Mouse (Mus musculus): ENCODE results near the gene Ppm1f. TPM values are rescaled to one million over a fixed set of nuclear protein-coding genes. Genes with fewer than 3 reads are reported as not detected.

Ppm1f gene
- polyA plus RNA-seq, 1 experiment from 2014 or later = 12.0 TPM

DNA sequence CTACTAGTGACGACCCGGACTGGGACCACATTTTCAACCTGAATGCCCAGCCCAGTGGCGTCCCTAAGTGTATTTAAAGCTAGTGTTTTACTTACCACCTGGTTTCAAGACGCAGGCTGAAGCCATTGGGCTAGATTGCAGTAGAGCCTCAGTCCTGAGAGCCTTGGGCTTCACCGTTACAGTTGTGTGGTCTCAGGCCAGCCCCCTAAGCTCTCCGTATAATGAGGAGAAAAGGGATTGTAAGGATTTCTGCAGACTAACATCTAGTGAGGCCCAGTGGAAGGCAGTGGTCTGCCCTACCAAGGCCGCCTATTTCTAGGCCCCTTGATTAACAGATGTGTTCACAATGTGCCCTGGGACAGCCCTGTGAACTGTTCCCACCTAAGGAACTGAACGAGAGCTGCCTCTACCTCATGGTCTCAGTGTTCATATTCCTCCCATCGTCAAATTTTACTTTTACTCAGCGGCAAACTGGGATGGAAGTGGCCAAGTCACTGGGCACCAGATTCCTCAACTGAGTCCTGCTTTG is 851 bp downstream of the Ppm1f start:
- Histone ChIP-seq H3K4me2 (ENCODE audit: low read length) (peak overlapping the region; percentile 69), H3K4me3 (ENCODE audit: low read depth, low read length) (peak overlapping the region; percentile 52), H3K36me3 (ENCODE audit: control insufficient read depth, insufficient read depth, low read length) (peaks cover 21% of the 10 kb centered on the region), H3K9me3 (replicated peaks; ENCODE audit: control insufficient read depth, low read length) (no peaks in the 10 kb centered on the region), H3K4me1 (ENCODE audit: control insufficient read depth, insufficient read depth, low read length) (peaks cover 8% of the 10 kb centered on the region), H3K27ac (ENCODE audit: low read depth, low read length) (peak overlapping the region; percentile 11; the same call in 1 of the 2 replicates), H3K9ac (ENCODE audit: low read length) (peak overlapping the region; percentile 77), H3K27me3 (replicated peaks; ENCODE audit: control insufficient read depth, insufficient read depth, low read length) (no peaks in the 10 kb centered on the region)
- WGBS = 26% methylated on average over 10 of the region's 10 CpGs
- DNase-seq (ENCODE audit: low spot score) = peak; percentile 5
- no peak; the same call in 1 of the 2 replicates for ATAC-seq

DNA sequence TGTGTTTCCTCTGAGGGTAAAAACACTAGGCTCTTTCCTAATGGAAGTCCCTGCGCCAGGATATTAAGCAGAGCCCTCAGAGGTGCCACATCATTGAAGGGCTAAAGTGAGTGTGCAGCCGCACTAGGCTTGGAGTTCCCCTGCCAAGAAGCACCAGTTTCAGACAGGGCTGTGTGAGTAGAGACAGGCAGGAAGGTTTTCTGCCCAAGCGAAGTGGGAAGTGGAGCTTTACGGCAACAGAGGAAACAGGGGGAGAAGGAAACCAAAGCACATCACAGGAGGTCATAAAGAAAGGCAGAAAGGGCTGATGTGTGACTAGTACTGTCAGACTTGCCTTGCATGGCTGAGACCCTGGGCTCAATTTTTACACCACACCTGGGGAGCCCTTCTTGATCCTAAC is 6.1 kb downstream of the Ppm1f start:
- 87% methylated on average over 4 of the region's 4 CpGs for WGBS
- H3K27ac ChIP-seq (ENCODE audit: low read depth, low read length) = no peak overlapping the region

DNA sequence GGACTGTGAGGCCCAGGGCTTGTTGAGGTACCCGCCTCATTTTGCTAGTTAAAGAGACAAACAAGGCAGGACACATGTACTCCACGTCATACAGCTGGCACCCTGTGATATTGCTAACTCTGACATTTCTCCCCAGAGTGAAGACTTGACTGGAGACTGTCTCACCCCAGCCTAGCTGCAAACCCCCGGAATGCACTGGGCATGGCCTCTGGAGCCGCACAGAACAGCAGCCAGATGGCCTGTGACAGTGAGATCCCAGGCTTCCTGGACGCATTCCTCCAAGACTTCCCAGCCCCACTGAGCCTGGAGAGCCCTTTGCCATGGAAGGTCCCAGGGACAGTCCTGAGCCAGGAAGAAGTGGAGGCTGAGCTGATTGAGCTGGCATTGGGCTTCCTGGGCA is 6.9 kb downstream of the Ppm1f start:
- 92% methylated on average over 5 of the region's 5 CpGs for WGBS
- Histone ChIP-seq H3K9me3 (replicated peaks; ENCODE audit: control insufficient read depth, low read length) (no peaks in the 10 kb centered on the region), H3K36me3 (ENCODE audit: control insufficient read depth, insufficient read depth, low read length) (peaks cover 39% of the 10 kb centered on the region), H3K4me1 (ENCODE audit: control insufficient read depth, insufficient read depth, low read length) (no peaks in the 10 kb centered on the region), H3K4me3 (ENCODE audit: low read depth, low read length) (no peak overlapping the region), H3K9ac (ENCODE audit: low read length) (no peak overlapping the region), H3K27me3 (replicated peaks; ENCODE audit: control insufficient read depth, insufficient read depth, low read length) (no peaks in the 10 kb centered on the region), H3K27ac (ENCODE audit: low read depth, low read length) (no peak overlapping the region), H3K4me2 (ENCODE audit: low read length) (no peak overlapping the region)
- ATAC-seq (no peak), DNase-seq (ENCODE audit: low spot score) (no peak)

More for the DNA sequence above, 6.1 kb downstream of the Ppm1f start:
- Histone ChIP-seq H3K4me3 (ENCODE audit: low read depth, low read length) (no peak overlapping the region), H3K36me3 (ENCODE audit: control insufficient read depth, insufficient read depth, low read length) (peaks cover 33% of the 10 kb centered on the region), H3K27me3 (replicated peaks; ENCODE audit: control insufficient read depth, insufficient read depth, low read length) (no peaks in the 10 kb centered on the region), H3K4me2 (ENCODE audit: low read length) (no peak overlapping the region), H3K9me3 (replicated peaks; ENCODE audit: control insufficient read depth, low read length) (no peaks in the 10 kb centered on the region), H3K9ac (ENCODE audit: low read length) (no peak overlapping the region), H3K4me1 (ENCODE audit: control insufficient read depth, insufficient read depth, low read length) (peaks cover 6% of the 10 kb centered on the region)
- ATAC-seq (no peak), DNase-seq (ENCODE audit: low spot score) (no peak)

DNA sequence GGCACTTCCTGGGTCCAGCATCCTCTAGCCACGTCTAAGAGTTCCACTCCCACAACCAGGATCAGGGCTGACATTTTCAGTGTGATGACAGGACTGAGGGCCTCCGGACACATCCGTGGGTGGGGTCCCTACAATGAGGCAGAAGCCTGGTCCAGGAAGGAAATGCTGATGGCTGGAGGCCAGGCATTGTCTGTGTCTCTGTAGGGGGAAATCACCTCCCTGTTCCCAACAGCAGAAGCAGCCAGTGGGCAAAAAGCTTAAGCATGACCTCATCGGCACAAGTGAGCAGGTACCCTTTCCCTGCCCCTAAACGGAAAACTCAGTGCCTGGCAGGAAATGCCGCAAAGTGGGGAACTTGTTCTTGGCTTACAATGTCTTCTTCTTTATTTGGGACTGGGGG is 11.5 kb downstream of the Ppm1f start:
- WGBS = 86% methylated on average over 6 of the region's 6 CpGs
- DNase-seq (ENCODE audit: low spot score) (no peak), ATAC-seq (no peak)
- H3K27ac ChIP-seq (ENCODE audit: low read depth, low read length) = no peak overlapping the region; the same call in 1 of the 2 replicates
- no peaks in the 10 kb centered on the region for H3K9me3 ChIP-seq (replicated peaks; ENCODE audit: control insufficient read depth, low read length)
- H3K4me2 ChIP-seq (ENCODE audit: low read length) = no peak overlapping the region
- H3K4me1 ChIP-seq (ENCODE audit: control insufficient read depth, insufficient read depth, low read length) = no peaks in the 10 kb centered on the region
- H3K27me3 ChIP-seq (replicated peaks; ENCODE audit: control insufficient read depth, insufficient read depth, low read length) = no peaks in the 10 kb centered on the region
- H3K9ac ChIP-seq (ENCODE audit: low read length) = no peak overlapping the region
- no peak overlapping the region for H3K4me3 ChIP-seq (ENCODE audit: low read depth, low read length)
- peaks cover 68% of the 10 kb centered on the region for H3K36me3 ChIP-seq (ENCODE audit: control insufficient read depth, insufficient read depth, low read length)

DNA sequence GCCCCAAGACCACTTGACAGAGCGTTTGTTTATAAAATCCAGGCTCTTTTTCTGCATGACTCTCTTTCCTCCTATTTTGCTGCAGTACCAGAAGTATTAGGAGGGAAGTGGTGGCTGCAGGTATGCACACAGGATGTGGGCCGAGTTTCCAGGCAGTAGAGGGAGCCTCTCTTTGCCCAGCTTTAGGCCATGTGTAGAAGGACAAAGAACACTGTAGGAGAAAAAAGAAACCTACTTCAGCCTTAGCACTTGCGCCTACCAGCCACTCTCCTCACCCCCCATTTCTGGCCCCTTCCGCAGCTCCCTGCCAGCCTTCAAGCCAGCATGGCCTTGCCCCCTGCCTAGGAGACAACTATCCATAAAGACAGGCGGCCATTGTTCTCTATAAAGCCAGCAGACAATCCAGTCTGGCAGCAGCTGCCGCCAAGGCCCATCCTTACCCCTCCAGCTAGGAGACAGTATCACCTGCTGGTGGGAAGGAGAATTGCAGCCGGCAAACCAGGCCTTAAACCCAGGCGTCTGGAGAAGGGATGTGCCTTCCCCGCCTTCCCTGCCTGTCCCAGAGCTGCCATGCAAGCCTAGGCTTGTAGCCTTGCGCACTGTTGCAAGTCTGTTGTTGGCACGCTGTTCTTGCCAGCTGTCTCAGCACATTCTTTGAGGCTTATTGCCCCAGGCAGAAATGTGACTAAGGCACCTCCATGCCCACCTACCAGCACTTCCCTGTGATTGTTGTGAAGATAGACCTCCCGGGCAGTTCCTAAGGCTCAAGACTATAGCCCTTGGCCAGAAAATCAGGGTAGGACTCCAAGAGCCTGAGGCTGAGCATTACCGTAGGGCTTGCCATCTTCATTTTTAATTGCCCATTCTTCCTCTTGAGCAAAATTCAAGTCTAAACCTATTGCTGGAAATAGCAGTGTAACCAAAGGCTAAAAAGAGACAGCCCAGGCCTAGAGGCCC is 15.7 kb downstream of the Ppm1f start:
- peaks cover 71% of the 10 kb centered on the region for H3K36me3 ChIP-seq (ENCODE audit: control insufficient read depth, insufficient read depth, low read length)
- no peaks in the 10 kb centered on the region for H3K9me3 ChIP-seq (replicated peaks; ENCODE audit: control insufficient read depth, low read length)
- peak overlapping the region; percentile 68 for H3K27ac ChIP-seq (ENCODE audit: low read depth, low read length)
- no peak overlapping the region for H3K4me2 ChIP-seq (ENCODE audit: low read length)
- no peaks in the 10 kb centered on the region for H3K27me3 ChIP-seq (replicated peaks; ENCODE audit: control insufficient read depth, insufficient read depth, low read length)
- ATAC-seq = peak; percentile 94
- WGBS = 28% methylated on average over 13 of the region's 13 CpGs
- peak; percentile 92 for DNase-seq (ENCODE audit: low spot score)
- no peak overlapping the region for H3K4me3 ChIP-seq (ENCODE audit: low read depth, low read length)
- H3K9ac ChIP-seq (ENCODE audit: low read length) = 0 out of 2 replicates have a peak overlapping the region, but pooled peaks have one; percentile 5
- no peaks in the 10 kb centered on the region for H3K4me1 ChIP-seq (ENCODE audit: control insufficient read depth, insufficient read depth, low read length)

DNA sequence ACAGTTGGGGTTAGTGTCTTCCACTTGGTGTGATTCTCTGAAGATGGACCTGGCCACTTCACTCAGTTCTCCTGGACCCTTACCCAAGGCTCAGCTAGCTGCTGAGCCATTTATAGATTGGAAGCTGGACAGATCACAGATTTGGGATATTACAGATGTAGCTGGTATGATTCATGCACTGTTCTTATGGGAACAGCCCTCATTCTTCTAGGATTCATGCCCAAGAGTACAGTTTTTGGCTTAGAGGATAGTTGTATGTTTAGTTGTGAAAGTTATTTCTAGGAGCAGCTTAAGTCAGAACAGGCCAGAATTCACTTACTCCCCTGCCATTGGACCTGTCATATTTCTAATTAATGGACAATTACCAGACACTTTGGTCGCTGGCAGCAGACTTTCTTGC is 17.2 kb downstream of the Ppm1f start:
- no peak overlapping the region for H3K4me3 ChIP-seq (ENCODE audit: low read depth, low read length)
- no peak overlapping the region for H3K9ac ChIP-seq (ENCODE audit: low read length)
- 91% methylated on average over 1 of the region's 1 CpGs for WGBS
- ATAC-seq = no peak
- no peak overlapping the region for H3K27ac ChIP-seq (ENCODE audit: low read depth, low read length)
- no peak for DNase-seq (ENCODE audit: low spot score)
- peaks cover 78% of the 10 kb centered on the region for H3K36me3 ChIP-seq (ENCODE audit: control insufficient read depth, insufficient read depth, low read length)
- no peak overlapping the region for H3K4me2 ChIP-seq (ENCODE audit: low read length)
- no peaks in the 10 kb centered on the region for H3K27me3 ChIP-seq (replicated peaks; ENCODE audit: control insufficient read depth, insufficient read depth, low read length)
- no peaks in the 10 kb centered on the region for H3K4me1 ChIP-seq (ENCODE audit: control insufficient read depth, insufficient read depth, low read length)
- H3K9me3 ChIP-seq (replicated peaks; ENCODE audit: control insufficient read depth, low read length) = no peaks in the 10 kb centered on the region

DNA sequence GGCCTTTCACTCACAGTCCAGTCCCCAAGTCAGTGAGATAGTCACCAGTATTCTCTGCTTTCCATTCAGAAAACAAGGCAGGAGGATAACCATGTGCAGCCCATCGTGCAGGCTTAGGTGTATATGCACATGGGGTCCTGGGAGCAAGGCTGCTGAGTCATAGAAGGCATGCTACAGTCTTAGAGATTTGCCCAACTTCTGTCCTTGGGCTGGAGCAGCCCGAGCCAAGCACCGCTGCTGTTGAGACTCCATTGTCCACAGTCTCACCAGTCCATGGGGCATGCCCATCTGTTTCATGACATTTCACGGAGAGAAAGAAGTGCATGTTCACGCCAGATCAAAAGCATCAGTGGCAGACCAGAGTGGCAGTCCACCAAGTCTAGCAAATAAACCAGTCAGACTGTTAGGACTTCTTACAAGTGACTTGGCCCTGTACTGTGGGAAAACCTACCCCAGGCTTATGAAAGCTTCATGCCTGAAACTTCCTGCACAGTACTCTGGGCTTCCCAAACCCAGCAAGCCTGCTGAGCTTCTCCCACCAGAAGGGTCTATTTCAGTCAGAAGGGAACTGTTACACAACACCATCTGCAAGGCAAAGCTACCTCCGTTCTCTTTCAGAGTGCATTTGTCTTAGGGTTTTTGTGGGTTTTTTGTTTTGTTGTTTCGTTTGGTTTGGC is 22.3 kb downstream of the Ppm1f start:
- H3K27me3 ChIP-seq (replicated peaks; ENCODE audit: control insufficient read depth, insufficient read depth, low read length) = no peaks in the 10 kb centered on the region
- WGBS = 93% methylated on average over 7 of the region's 7 CpGs
- H3K9ac ChIP-seq (ENCODE audit: low read length) = no peak overlapping the region
- no peak for ATAC-seq
- H3K4me3 ChIP-seq (ENCODE audit: low read depth, low read length) = no peak overlapping the region
- H3K9me3 ChIP-seq (replicated peaks; ENCODE audit: control insufficient read depth, low read length) = no peaks in the 10 kb centered on the region
- H3K36me3 ChIP-seq (ENCODE audit: control insufficient read depth, insufficient read depth, low read length) = peaks cover 87% of the 10 kb centered on the region
- no peaks in the 10 kb centered on the region for H3K4me1 ChIP-seq (ENCODE audit: control insufficient read depth, insufficient read depth, low read length)
- no peak overlapping the region for H3K27ac ChIP-seq (ENCODE audit: low read depth, low read length)
- DNase-seq (ENCODE audit: low spot score) = no peak
- no peak overlapping the region for H3K4me2 ChIP-seq (ENCODE audit: low read length)

DNA sequence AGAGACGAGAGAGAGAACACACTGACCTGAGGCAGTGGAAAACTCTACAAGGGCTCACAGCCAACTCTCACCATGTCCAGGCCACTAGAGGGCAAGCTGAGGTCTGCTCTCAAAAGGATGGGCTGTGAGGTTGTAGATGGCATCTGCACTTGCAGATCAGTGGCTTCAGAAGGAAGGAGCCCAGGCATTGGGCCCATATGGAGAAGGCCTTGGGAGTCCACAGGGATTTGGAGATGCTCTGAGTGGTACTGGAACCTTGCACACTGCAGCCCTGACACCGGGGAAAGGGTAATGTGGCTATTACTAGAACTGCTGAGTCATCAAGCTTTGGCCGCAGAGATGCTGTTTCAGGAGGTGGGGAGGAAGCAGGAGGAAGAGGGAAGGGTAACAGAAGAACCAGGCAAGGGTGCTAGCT is 24.8 kb downstream of the Ppm1f start:
- no peak overlapping the region for H3K27ac ChIP-seq (ENCODE audit: low read depth, low read length)
- 82% methylated on average over 3 of the region's 3 CpGs for whole genome bisulfite sequencing
- DNase-seq (ENCODE audit: low spot score) (no peak), ATAC-seq (no peak)
- no peak overlapping the region for H3K9ac ChIP-seq (ENCODE audit: low read length)
- no peaks in the 10 kb centered on the region for H3K9me3 ChIP-seq (replicated peaks; ENCODE audit: control insufficient read depth, low read length)
- H3K4me3 ChIP-seq (ENCODE audit: low read depth, low read length) = no peak overlapping the region
- no peaks in the 10 kb centered on the region for H3K27me3 ChIP-seq (replicated peaks; ENCODE audit: control insufficient read depth, insufficient read depth, low read length)
- H3K4me2 ChIP-seq (ENCODE audit: low read length) = no peak overlapping the region
- H3K4me1 ChIP-seq (ENCODE audit: control insufficient read depth, insufficient read depth, low read length) = no peaks in the 10 kb centered on the region
- peaks cover 84% of the 10 kb centered on the region for H3K36me3 ChIP-seq (ENCODE audit: control insufficient read depth, insufficient read depth, low read length)

Data from forebrain, embryonic 14.5 days (tissue).